Mouse (Mus musculus): ENCODE data around the gene Ncoa6. TPM values are rescaled to one million over a fixed set of nuclear protein-coding genes. Genes with fewer than 3 reads are reported as not detected.
"Not testable (repeated sequence)": the region's sequence is repeated elsewhere in the genome, so short reads cannot be mapped to it uniquely, and the experiment has no call there.

Gene Ncoa6
- 14.9 and 17.7 TPM in 2 replicates for polyA plus RNA-seq (2015; fragmentation: Nextera tagmentation; extraction: Ambion mirVana)

DNA sequence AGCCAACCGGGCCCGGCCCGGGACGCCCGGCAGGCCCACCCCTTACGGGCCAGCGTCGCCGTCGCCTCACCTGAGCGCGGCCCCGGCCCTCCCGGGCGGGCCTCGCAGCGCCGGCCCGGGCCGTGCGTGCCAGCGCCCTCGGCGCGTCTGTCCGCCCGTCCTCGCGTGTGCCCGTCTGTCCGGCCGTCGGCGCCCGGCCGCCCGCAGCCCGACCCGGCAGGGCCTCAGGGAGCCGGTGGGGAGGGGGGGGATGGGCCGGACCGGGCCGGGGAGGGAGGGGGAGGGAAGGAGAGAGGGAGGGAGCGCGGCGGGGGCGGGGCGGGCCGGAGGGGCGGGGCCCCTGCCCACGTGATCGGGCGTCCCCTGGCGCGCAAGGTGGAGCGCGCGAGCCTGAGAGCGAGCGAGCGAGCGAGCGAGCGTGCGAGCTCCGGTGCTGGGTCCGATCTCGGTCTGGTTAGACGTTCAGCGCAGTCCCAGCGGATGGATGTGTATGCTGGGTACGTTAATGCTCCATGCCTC, at the start of gene Ncoa6:
Ncoa6 (minus strand) TSS at position 325 of the 519 bp plus-strand sequence.
- peak; percentile 84 for DNase-seq (ENCODE audit: low spot score)

DNA sequence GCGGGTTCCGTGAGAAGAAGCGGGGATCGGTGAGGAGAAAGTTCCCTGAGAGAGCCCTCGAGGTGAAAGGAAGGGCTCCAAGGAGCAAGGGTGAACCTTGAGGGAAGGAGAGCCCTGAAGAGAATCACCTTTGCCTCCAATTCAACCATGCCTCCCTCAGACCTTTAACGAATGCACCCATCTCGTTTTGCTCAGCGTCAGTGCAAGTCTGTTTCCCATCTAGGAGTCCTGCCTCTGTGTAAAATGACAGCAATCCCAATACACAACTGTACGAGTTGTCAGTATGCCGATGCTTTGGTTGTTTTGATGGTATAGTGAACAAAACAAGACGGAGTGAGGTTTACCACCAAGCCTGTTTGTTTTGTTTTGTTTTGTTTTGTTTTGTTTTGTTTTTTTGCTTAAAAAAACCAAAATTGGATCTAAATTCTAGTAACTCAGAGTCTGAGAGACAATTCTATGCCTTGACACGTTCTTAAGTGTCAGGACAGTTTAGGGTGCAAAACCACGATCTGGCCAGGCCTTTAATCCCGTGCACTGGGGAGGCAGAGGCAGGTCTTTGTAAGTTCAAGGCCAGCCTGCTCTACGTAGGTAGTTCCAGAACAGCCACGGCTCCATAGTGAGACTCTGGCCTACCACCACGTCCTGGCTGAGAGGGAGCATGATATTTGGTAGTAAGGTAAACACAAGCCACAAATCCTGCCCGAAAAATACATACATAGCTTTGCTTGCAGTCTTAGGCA, 45.0 kb upstream of the Ncoa6 start:
- DNase-seq (ENCODE audit: low spot score): no peak

GRCm38 (mm10) chr2:155517455-155518423, 44.0 kb upstream of the Ncoa6 start, which contains the start of the genes Acss2 and Ggt7:
Gene Acss2, plus strand, starts transcription at chr2:155517948.
Gene Ggt7, minus strand, starts transcription at chr2:155518237.
- DNase-seq (ENCODE audit: low spot score): peak; percentile 98

DNA sequence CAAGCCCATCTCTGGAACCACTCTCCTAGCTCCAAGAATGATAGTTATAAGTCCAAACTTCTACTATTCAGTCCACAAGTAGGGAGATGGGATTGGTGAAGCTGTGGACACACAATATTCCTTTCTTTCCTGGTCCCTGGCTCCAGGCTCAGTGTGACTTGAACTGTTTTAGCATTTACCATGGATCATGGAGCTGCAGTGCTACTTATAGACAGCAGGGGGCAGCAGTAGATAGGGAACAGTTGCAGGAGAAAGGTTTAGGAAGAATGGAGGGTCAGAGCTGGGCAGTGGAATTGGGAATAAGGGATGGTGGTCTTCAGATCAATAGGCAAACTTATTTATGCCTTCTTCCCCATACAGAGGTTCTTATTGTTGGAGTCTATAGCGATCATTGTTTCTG, 42.2 kb upstream of the Ncoa6 start:
- DNase-seq (ENCODE audit: low spot score): peak; percentile 63

DNA sequence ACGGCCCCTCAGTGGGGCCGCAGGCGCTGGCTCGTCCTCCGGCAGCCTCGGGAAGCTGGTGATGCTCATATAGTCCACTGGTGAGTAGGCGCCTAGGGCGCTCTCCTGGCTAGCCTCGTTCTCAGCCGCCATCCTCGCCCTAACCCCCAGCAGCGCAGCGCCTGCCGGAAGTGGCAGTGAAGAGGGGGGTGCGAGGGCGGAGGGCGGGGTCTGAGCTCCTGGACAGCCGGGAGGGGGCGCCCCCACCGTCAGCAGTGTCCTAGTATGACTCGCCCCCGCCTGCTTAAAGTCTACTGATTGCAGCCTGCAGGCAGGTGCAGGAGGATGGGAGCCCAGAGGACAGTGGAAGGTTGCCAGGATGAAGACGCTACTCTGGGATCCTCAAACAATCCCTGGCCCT, 41.0 kb upstream of the Ncoa6 start:
- DNase-seq (ENCODE audit: low spot score): peak; percentile 86

DNA sequence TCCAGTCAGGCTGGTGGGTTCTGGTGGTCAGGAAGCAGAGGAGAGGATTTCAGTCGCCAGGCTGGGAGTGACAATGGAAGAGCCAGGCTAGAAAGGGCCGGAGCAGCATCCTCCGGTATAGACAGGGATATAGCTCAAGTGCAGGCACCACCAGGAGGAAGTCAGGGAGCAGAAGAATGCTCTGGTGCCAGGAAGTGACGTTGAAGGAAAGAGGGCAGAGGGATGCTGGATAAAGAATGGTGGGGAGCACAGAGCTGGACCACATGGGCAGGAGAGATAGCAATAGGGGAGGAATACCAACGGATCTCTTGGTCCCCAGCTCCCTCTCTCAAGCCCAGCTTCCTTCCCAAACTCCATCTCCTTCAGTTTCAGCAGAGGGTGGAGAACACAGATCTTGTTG, 39.8 kb upstream of the Ncoa6 start:
- DNase-seq (ENCODE audit: low spot score): no peak

- peak; percentile 70 for DNase-seq (ENCODE audit: low spot score)
These were observed 38.8 kb upstream of the Ncoa6 start for GRCm38 (mm10) chr2:155512479-155512878.

- no peak for DNase-seq (ENCODE audit: low spot score)
These were observed 34.2 kb upstream of the Ncoa6 start for GRCm38 (mm10) chr2:155507721-155508470.

DNA sequence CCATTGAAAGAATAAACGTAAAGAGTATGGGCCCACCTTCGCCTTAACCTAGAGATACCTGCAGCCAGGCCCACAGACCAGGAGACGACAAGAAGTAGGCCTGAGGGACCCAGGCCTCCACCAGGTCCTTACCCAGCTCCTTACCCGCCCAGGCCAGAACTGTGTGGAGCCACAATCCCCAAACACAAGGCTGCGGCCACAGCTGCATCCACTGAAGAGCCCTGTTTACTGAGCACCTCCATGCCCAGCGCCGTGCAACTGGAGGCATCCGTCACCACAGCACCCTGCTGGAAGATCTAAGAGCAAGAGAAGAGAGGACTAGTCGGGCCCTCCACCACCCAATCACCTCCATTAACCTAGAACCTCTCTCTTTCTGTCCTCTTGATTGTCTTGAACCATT, 32.1 kb upstream of the Ncoa6 start:
- DNase-seq (ENCODE audit: low spot score): no peak

GRCm38 (mm10) chr2:155504440-155505355, 31.0 kb upstream of the Ncoa6 start:
- no peak for DNase-seq (ENCODE audit: low spot score)

- DNase-seq (ENCODE audit: low spot score): no peak
These were observed 28.9 kb upstream of the Ncoa6 start for GRCm38 (mm10) chr2:155502596-155502995.

DNA sequence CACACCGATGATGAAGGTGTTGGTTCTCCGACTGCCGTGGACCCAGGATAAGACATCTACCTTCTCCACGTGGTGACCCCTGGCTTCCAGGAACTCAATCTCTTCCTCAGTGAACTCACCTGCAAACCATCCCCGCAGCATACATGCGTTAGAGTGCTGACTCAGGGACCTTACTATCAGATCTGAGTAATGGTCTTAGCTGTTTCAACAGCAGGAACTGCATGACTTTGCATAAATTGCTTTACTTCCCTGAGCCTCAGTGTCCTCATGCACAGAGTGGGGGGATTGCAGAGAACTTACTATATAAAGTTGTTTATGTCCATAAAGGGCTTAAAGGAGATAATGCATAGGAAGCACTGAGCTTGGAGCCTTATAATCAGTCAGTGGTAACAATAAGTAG, 17.3 kb upstream of the Ncoa6 start:
- DNase-seq (ENCODE audit: low spot score): no peak

DNA sequence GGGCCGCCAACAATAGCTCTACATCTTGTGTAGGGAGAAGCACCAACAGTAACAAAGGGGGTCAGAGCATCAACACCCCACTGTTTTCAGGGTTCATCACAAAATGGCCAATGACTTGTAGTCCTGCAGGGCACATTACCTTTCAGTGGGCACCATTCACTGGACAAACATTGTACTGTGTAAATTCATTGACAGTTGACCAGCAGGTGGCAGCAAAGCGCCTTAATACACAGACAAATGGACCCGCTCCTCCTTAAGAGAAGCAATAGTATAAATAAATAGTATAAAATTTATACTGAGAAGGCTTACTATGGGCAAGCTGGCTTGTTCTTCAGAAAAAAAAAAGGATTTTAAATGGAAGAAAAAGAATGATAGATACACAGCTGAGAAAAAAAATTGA, 8.3 kb upstream of the Ncoa6 start:
- peak; percentile 72 for DNase-seq (ENCODE audit: low spot score)

DNA sequence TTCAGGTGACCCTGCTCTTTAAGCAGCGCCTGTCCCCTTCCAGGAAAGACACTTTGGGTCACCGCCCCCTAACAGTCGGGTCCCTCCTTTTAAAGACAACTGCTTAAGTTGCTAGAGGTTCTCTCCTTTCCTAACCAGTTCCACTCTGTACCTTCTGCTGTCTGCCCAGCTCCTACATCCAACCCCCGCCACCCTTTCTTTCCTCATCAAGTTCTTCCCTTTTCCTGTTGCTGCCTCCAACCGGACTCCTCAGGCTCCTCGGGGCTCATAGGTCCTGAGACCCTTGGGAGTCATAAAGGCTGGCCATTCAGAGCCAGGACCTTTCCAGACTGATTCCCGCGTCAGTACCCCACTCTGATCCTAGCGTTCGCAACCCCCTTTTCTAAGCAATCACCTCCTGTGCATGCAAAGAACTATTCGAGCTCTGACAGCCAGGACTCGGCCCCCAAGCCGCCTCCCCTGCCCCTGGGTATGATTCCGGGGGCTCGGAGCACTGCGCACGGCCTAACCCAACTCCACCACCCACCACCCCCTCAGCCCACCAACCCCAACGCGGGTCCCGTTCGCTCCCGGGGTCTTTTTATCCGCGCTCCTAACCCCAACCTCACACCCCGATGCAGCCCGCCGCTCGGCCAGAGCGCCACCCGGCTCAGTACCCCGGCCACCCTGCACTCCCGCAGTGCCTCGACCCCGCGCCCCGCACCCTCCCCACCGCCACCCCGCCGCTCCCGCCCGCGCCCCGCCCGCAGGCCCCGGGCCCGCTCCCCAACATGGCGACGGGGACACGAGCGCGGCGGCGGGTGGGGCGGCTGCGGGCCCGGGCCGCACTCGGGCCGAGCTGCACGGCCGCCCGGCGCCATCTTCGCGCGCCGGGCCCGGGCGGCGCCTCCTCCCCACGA, 774 bp downstream of the Ncoa6 start:
- DNase-seq (ENCODE audit: low spot score): peak; percentile 36

DNA sequence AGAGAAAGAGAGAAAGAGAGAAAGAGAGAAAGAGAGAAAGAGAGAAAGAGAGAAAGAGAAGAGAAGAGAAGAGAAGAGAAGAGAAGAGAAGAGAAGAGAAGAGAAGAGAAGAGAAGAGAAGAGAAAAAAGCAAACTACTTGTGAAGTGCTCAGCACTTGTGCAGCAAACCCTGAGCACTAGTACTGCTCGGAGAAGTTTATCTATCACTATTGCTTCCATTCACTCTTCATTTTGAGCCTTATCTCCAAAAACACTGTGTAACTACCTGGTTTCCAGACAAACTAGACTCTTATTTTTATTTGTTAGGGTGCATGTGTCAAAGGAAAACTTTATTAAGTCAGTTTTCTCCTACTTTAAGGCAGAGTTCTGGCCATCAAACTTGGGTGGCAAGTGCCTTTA, 6.8 kb downstream of the Ncoa6 start:
- no peak for DNase-seq (ENCODE audit: low spot score)

DNA sequence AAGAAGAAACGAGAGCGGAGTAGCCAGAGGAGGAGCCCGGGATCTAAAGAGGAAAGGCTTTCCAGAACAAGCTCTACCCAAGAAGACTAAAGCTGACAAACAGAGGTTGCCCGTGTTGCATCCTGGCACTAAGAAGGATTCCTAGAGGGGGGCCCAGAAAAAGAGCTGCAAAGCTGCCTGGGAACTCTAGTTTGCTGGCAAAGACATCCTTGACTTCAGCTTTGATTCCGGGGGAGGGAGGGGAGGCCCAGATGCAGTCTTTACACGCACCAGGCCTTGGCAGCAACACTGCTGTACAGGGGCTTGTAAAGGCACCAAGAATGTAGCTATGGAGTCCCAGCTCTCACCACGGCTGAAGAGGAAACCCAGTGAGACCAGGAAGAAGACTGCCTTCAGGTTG, 20.1 kb downstream of the Ncoa6 start:
- no peak for DNase-seq (ENCODE audit: low spot score)

DNA sequence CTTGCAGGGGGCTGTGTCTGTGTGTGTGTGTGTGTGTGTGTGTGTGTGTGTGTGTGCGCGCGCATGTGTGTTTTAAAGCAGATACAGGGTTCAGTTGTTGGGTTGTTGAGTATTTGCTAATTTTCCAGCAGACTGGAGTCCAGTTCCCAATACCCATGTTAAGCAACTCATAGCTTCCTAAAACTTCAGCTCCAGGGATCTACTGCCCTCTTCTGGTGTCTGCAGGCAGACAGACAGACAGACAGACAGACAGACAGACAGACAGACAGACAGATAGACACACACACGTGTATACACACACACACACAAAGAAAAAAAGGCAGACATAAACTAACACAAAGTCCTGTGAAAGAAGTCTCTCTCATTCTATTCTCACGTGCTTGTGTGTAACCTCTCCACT, 22.4 kb downstream of the Ncoa6 start:
- DNase-seq (ENCODE audit: low spot score): no peak

DNA sequence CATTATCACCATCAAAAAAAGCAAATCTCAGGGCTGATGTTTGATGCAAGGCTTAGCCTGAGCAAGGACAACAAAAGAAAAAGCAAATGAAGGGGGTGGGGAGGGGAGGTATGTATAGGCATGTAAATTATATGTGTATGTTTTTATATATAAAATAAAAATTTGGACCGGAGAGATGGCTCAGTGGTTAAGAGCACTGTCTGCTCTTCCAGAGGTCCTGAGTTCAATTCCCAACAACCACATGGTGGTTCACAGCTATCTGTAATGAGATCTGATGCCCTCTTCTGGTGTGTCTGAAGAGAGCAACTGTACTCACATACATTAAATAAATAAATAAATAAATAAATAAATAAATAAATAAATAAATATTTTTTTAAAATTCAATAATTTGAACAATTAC, 25.8 kb downstream of the Ncoa6 start:
- not testable (repeated sequence) for DNase-seq (ENCODE audit: low spot score)

DNA sequence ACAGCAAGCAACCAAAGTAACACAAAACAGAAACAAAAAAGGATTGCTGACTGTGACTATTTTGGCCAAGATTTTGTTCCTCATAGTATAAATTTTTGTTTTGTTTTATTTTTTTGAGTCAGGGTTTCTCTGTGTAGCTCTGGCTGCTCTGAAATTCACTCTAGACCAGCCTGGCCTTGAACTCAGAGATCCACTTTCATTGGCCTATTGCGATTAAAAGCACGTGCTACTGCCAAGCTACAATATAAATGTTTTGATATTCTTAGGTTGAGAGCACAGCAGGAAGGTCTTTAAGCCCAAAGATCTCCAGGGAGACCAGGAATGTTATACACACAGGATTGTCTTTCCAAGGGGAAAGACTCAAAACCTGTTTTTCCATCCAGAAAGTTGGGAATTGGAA, 30.2 kb downstream of the Ncoa6 start:
- no peak for DNase-seq (ENCODE audit: low spot score)
